Mouse (Mus musculus): ENCODE results near the gene Unc45a. TPM values are rescaled to one million over a fixed set of nuclear protein-coding genes. Genes with fewer than 3 reads are reported as not detected.

Unc45a gene
- total RNA-seq (2023) = 162 TPM

GRCm38 (mm10) chr7:80340793-80341192 lies at the start of gene Unc45a:
Gene Unc45a (minus strand): TSS chr7:80341005.

GRCm38 (mm10) chr7:80387633-80388543 lies 47.1 kb upstream of the Unc45a start, which contains the start of gene Fes:
Gene Fes (minus strand): TSS chr7:80387946.

GRCm38 (mm10) chr7:80371041-80371751 lies 30.4 kb upstream of the Unc45a start, which contains the start of gene Man2a2:
Gene Man2a2 (minus strand): TSS chr7:80371375.

GRCm38 (mm10) chr7:80342858-80343257 lies 2.1 kb upstream of the Unc45a start, which contains the start of gene Hddc3:
Gene Hddc3 (plus strand): TSS chr7:80343104.

GRCm38 (mm10) chr7:80324043-80324815 lies 16.6 kb downstream of the Unc45a start, which contains the start of gene Rccd1:
Gene Rccd1 (minus strand): TSS chr7:80324454.

GRCm38 (mm10) chr7:80294062-80294763 lies 46.6 kb downstream of the Unc45a start, which contains the start of gene Prc1:
Gene Prc1 (plus strand): TSS chr7:80294450.

Other genes starting within 250 kb of the Unc45a start
- 39.0 TPM for gene Idh2, start 225.6 kb downstream of the Unc45a start, total RNA-seq (2023)
- 49.6 TPM for gene Sema4b, start 154.2 kb downstream of the Unc45a start, total RNA-seq (2023)
- 38.5 TPM for gene Cib1, start 108.2 kb downstream of the Unc45a start, total RNA-seq (2023)
- gene Gdpgp1, start 108.1 kb downstream of the Unc45a start, total RNA-seq (2023) = 5.6 TPM
- 0.92 TPM for gene Ttll13, start 94.6 kb downstream of the Unc45a start, total RNA-seq (2023)
- 20.0 TPM for gene Ngrn, start 79.8 kb downstream of the Unc45a start, total RNA-seq (2023)
- 34.5 TPM for gene Vps33b, start 71.4 kb downstream of the Unc45a start, total RNA-seq (2023)
- 4.0 TPM for gene Prc1, start 46.6 kb downstream of the Unc45a start, total RNA-seq (2023)
- gene Rccd1, start 16.6 kb downstream of the Unc45a start, total RNA-seq (2023) = 26.3 TPM
- 12.5 TPM for gene Hddc3, start 2.1 kb upstream of the Unc45a start, total RNA-seq (2023)
- 110 TPM for gene Man2a2, start 30.4 kb upstream of the Unc45a start, total RNA-seq (2023)
- gene Fes, start 46.9 kb upstream of the Unc45a start, total RNA-seq (2023) = 12.8 TPM
- gene Furin, start 64.4 kb upstream of the Unc45a start, total RNA-seq (2023) = 73.6 TPM
- gene Blm, start 194.1 kb upstream of the Unc45a start, total RNA-seq (2023) = 12.0 TPM